Mouse (Mus musculus): ENCODE measurements around the gene Gcc2. TPM values are rescaled to one million over a fixed set of nuclear protein-coding genes. Genes with fewer than 3 reads are reported as not detected.
"Not testable (repeated sequence)": the region's sequence is repeated elsewhere in the genome, so short reads cannot be mapped to it uniquely, and the experiment has no call there.

Gene Gcc2
- polyA plus RNA-seq (2016; fragmentation: Nextera tagmentation; extraction: Ambion mirVana): 43.3 and 44.6 TPM in 2 replicates

DNA sequence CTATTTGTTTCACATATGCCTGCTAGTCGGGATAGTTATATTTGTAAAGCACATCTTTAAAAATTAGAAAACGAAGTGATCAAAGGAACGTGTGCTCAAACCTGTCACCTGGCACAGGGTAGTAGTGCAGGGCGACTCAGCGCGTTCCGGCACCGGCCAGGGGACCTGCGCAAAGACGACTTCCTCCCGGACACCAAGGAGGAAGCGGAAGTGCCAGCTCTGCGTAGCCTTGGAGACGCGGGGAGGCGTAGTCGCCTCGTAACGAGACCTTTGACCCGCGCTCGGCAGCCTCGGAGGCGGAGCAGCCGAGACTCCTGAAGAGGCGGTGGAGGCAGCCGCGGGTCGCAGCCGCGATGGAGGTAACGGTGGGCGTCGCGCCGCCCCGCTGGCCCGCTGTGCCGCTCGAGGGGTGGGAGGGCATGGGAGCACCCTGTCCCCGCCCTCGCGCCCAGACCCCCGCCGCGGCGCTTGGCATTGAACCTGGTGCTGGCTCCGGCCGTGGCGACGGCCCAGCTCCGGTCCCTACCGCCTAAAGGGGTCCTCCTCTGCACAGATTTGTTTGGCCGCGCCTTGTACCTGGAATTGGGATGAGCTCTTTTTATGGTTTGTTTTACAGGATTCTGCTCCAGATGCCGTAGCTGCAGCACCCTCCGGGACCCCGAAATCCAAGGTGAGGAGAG, at the start of gene Gcc2:
TSS of gene Gcc2 (plus strand) at position 285 of the 680 bp plus-strand sequence.
- peaks cover 3% of the 10 kb centered on the region; the same call in 1 of the 2 replicates for H3K4me1 ChIP-seq
- H3K27me3 ChIP-seq (ENCODE audit: insufficient read depth, poor library complexity, severe bottlenecking): no peaks in the 10 kb centered on the region
- DNase-seq (ENCODE audit: low spot score): peak; percentile 98
- WGBS: under 1% methylated on average over 58 of the region's 58 CpGs
- peaks cover 20% of the 10 kb centered on the region for H3K36me3 ChIP-seq
- H3K9me3 ChIP-seq: no peaks in the 10 kb centered on the region
- peak within 1 kb of the TSS; percentile 92 for H3K27ac ChIP-seq
- H3K4me3 ChIP-seq: peak within 1 kb of the TSS; percentile 91

- Histone ChIP-seq H3K4me3 (no peak overlapping the region), H3K27ac (no peak overlapping the region), H3K27me3 (ENCODE audit: insufficient read depth, poor library complexity, severe bottlenecking) (no peaks in the 10 kb centered on the region), H3K36me3 (no peaks in the 10 kb centered on the region), H3K9me3 (peaks cover 11% of the 10 kb centered on the region; the same call in 1 of the 2 replicates), H3K4me1 (no peaks in the 10 kb centered on the region)
- no peak for DNase-seq (ENCODE audit: low spot score)
- WGBS: 35% methylated on average over 1 of the region's 1 CpGs
Measured at GRCm38 (mm10) chr10:58205986-58206385, 49.3 kb upstream of the Gcc2 start.

GRCm38 (mm10) chr10:58206639-58207404, 48.5 kb upstream of the Gcc2 start:
- no peaks in the 10 kb centered on the region for H3K4me1 ChIP-seq
- no peak overlapping the region for H3K27ac ChIP-seq
- H3K36me3 ChIP-seq: no peaks in the 10 kb centered on the region
- H3K27me3 ChIP-seq (ENCODE audit: insufficient read depth, poor library complexity, severe bottlenecking): no peaks in the 10 kb centered on the region
- WGBS: 83% methylated on average over 4 of the region's 4 CpGs
- no peak overlapping the region for H3K4me3 ChIP-seq
- DNase-seq (ENCODE audit: low spot score): no peak
- peaks cover 11% of the 10 kb centered on the region; the same call in 1 of the 2 replicates for H3K9me3 ChIP-seq

DNA sequence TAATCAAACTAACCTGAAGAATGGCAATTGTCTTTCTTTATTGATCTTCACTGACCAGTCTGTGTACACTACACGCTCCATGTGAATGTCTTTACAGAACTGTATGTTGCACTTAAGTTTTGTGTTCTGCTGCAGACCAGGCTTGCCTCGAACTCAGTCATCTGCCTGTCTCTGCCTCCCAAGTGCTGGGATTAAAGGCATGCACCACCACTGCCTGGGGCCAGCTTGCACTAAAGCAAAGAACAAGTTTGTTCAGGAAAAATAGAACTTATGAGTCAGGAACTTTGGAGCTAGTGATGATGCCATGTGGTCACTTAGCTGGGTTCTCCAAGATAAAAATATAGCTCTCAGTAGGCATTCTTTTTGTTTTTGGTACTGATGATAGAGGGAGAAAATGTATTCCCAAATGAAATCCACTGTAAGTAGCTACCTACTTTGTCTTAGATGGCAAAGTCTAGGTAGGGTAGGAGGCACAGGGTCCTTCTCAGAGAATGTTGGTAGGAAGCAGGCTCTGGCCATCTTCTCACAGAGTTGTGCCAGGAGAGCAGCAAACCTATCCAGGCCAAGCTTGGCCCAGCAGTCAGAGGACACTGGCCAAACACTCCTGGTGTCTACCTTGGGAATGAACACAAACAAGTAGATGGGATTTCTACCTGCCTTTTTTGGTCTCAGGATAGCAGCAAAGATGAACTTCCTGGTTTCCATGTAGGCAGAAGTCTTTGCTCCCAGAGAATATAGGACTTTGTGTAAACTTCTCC, 45.4 kb upstream of the Gcc2 start:
- H3K27ac ChIP-seq: no peak overlapping the region
- WGBS: 68% methylated on average over 2 of the region's 2 CpGs
- H3K9me3 ChIP-seq: peaks cover 16% of the 10 kb centered on the region; the same call in 1 of the 2 replicates
- H3K4me1 ChIP-seq: no peaks in the 10 kb centered on the region
- no peaks in the 10 kb centered on the region for H3K27me3 ChIP-seq (ENCODE audit: insufficient read depth, poor library complexity, severe bottlenecking)
- no peak for DNase-seq (ENCODE audit: low spot score)
- H3K36me3 ChIP-seq: no peaks in the 10 kb centered on the region
- H3K4me3 ChIP-seq: no peak overlapping the region

- Histone ChIP-seq H3K36me3 (no peaks in the 10 kb centered on the region), H3K27me3 (ENCODE audit: insufficient read depth, poor library complexity, severe bottlenecking) (no peaks in the 10 kb centered on the region), H3K27ac (no peak overlapping the region), H3K9me3 (peaks cover 16% of the 10 kb centered on the region; the same call in 1 of the 2 replicates), H3K4me1 (no peaks in the 10 kb centered on the region), H3K4me3 (no peak overlapping the region)
- 54% methylated on average over 1 of the region's 1 CpGs for WGBS
- DNase-seq (ENCODE audit: low spot score): no peak
Measured at GRCm38 (mm10) chr10:58210514-58210913, 44.8 kb upstream of the Gcc2 start.

DNA sequence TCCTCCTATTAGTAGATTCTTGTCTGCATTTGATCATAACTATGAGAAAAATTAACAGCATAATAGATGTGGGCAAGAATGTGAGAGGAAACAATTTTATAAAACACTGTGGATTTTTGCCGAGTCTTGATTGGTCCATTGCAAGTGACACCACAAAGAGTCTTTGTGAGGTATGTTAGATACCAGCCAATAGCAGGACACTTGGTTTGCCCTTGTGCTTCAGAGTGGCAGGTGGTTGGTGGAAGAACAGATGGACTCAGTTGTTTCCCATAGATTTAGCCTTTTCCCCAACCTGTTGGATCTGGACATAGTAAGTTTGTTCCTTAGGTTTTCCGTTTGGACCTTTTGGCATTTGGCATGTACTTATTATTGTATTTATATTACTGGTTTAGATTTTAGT, 44.1 kb upstream of the Gcc2 start:
- 80% methylated on average over 2 of the region's 2 CpGs for WGBS
- Histone ChIP-seq H3K27ac (no peak overlapping the region), H3K27me3 (ENCODE audit: insufficient read depth, poor library complexity, severe bottlenecking) (no peaks in the 10 kb centered on the region), H3K4me1 (no peaks in the 10 kb centered on the region), H3K4me3 (no peak overlapping the region), H3K36me3 (no peaks in the 10 kb centered on the region), H3K9me3 (peaks cover 11% of the 10 kb centered on the region; the same call in 1 of the 2 replicates)
- DNase-seq (ENCODE audit: low spot score): no peak

- DNase-seq (ENCODE audit: low spot score): no peak
- H3K9me3 ChIP-seq: peaks cover 6% of the 10 kb centered on the region; the same call in 1 of the 2 replicates
- 70% methylated on average over 7 of the region's 7 CpGs for WGBS
- H3K36me3 ChIP-seq: no peaks in the 10 kb centered on the region
- H3K4me1 ChIP-seq: no peaks in the 10 kb centered on the region
- no peak overlapping the region for H3K4me3 ChIP-seq
- no peak overlapping the region for H3K27ac ChIP-seq
- no peaks in the 10 kb centered on the region for H3K27me3 ChIP-seq (ENCODE audit: insufficient read depth, poor library complexity, severe bottlenecking)
Measured at GRCm38 (mm10) chr10:58212230-58212629, 43.1 kb upstream of the Gcc2 start.

GRCm38 (mm10) chr10:58214497-58214896, 40.8 kb upstream of the Gcc2 start:
- H3K9me3 ChIP-seq: peaks cover 6% of the 10 kb centered on the region; the same call in 1 of the 2 replicates
- H3K27ac ChIP-seq: no peak overlapping the region
- H3K36me3 ChIP-seq: no peaks in the 10 kb centered on the region
- DNase-seq (ENCODE audit: low spot score): no peak
- H3K4me3 ChIP-seq: no peak overlapping the region
- no peaks in the 10 kb centered on the region for H3K4me1 ChIP-seq
- no peaks in the 10 kb centered on the region for H3K27me3 ChIP-seq (ENCODE audit: insufficient read depth, poor library complexity, severe bottlenecking)

- H3K27me3 ChIP-seq (ENCODE audit: insufficient read depth, poor library complexity, severe bottlenecking): no peaks in the 10 kb centered on the region
- H3K36me3 ChIP-seq: no peaks in the 10 kb centered on the region
- no peak overlapping the region for H3K27ac ChIP-seq
- H3K4me3 ChIP-seq: no peak overlapping the region
- WGBS: 71% methylated on average over 5 of the region's 5 CpGs
- H3K9me3 ChIP-seq: peaks cover 6% of the 10 kb centered on the region; the same call in 1 of the 2 replicates
- DNase-seq (ENCODE audit: low spot score): no peak
- no peaks in the 10 kb centered on the region for H3K4me1 ChIP-seq
Measured at GRCm38 (mm10) chr10:58214934-58215333, 40.4 kb upstream of the Gcc2 start.

DNA sequence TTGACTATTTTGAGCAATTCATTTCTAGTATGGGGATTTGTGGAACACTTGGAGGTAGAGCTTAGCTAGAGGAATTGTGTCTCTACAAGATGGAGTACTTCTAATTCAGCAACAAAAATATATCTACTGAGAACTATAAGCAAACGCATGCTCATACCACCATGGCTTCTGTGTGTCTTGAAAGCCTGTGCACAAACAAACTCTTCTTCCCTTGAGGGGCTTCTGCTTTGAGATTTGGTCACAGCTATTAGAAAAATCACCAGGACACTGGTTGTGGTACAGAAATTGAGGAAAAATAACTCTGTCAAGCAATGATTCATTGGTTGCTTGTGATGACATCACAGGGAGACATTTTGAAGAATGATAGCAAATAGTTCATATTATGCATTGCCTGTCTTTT, 39.9 kb upstream of the Gcc2 start:
- H3K4me3 ChIP-seq: no peak overlapping the region
- DNase-seq (ENCODE audit: low spot score): no peak
- peaks cover 6% of the 10 kb centered on the region; the same call in 1 of the 2 replicates for H3K9me3 ChIP-seq
- 74% methylated on average over 1 of the region's 1 CpGs for WGBS
- H3K4me1 ChIP-seq: no peaks in the 10 kb centered on the region
- H3K27ac ChIP-seq: no peak overlapping the region
- H3K36me3 ChIP-seq: no peaks in the 10 kb centered on the region
- no peaks in the 10 kb centered on the region for H3K27me3 ChIP-seq (ENCODE audit: insufficient read depth, poor library complexity, severe bottlenecking)

GRCm38 (mm10) chr10:58217366-58217765, 37.9 kb upstream of the Gcc2 start:
- DNase-seq (ENCODE audit: low spot score): no peak
- Histone ChIP-seq H3K4me3 (no peak overlapping the region), H3K27me3 (ENCODE audit: insufficient read depth, poor library complexity, severe bottlenecking) (no peaks in the 10 kb centered on the region), H3K9me3 (peaks cover 4% of the 10 kb centered on the region), H3K36me3 (no peaks in the 10 kb centered on the region), H3K4me1 (no peaks in the 10 kb centered on the region), H3K27ac (no peak overlapping the region)
- WGBS: 68% methylated on average over 3 of the region's 3 CpGs

- 76% methylated on average over 6 of the region's 6 CpGs for WGBS
- Histone ChIP-seq H3K27ac (no peak overlapping the region), H3K9me3 (peaks cover 3% of the 10 kb centered on the region), H3K4me3 (no peak overlapping the region), H3K27me3 (ENCODE audit: insufficient read depth, poor library complexity, severe bottlenecking) (no peaks in the 10 kb centered on the region), H3K36me3 (no peaks in the 10 kb centered on the region), H3K4me1 (no peaks in the 10 kb centered on the region)
- DNase-seq (ENCODE audit: low spot score): peak; percentile 89
Measured at GRCm38 (mm10) chr10:58220726-58221125, 34.6 kb upstream of the Gcc2 start.

- H3K4me1 ChIP-seq; H3K27ac ChIP-seq; H3K27me3 ChIP-seq (ENCODE audit: insufficient read depth, poor library complexity, severe bottlenecking); H3K4me3 ChIP-seq; H3K9me3 ChIP-seq; H3K36me3 ChIP-seq; DNase-seq (ENCODE audit: low spot score): not testable (repeated sequence)
- WGBS: 87% methylated on average over 2 of the region's 2 CpGs
Measured at GRCm38 (mm10) chr10:58221571-58221970, 33.7 kb upstream of the Gcc2 start.
